Mouse (Mus musculus) liver, postnatal 0 days (tissue): ENCODE results near the gene Gosr2. TPM values are rescaled to one million over a fixed set of nuclear protein-coding genes. Genes with fewer than 3 reads are reported as not detected.

Experiments
- ATAC-seq: fragments of 200-750 bp; cut with Nextera tagmentation; 2 replicates; pipeline ENCODE4 v1.8.0; 2017; ENCODE audit warnings: mild to moderate bottlenecking, moderate library complexity
- DNase-seq: peaks from one replicate; pipeline ENCODE4 v3.0.0-alpha.2; 2016
- H3K27ac ChIP-seq: fragments of 300-500 bp; sonication (generic); 2 replicates; pipeline ENCODE4 v1.5.1; 2014; ENCODE audit warnings: antibody characterized with exemption, moderate library complexity, mild to moderate bottlenecking, low read depth
- H3K27me3 ChIP-seq: fragments of 300-500 bp; sonication (generic); 2 replicates; pipeline ENCODE4 v1.6.1; 2014; ENCODE audit warnings: low read length, control low read depth, mixed read lengths; ENCODE audit not compliant: insufficient read depth
- H3K36me3 ChIP-seq: fragments of 300-500 bp; sonication (generic); replicated peaks from 2 replicates; pipeline ENCODE4 v1.6.1; 2014; ENCODE audit warnings: mild to moderate bottlenecking, control low read depth, low read length, moderate library complexity, mixed read lengths; ENCODE audit not compliant: insufficient read depth
- H3K4me1 ChIP-seq: fragments of 300-500 bp; sonication (generic); 2 replicates; pipeline ENCODE4 v1.6.1; 2014; ENCODE audit warnings: antibody characterized with exemption, mild to moderate bottlenecking, control low read depth; ENCODE audit not compliant: insufficient read depth
- H3K4me2 ChIP-seq: fragments of 300-500 bp; sonication (generic); 2 replicates; pipeline ENCODE4 v1.6.1; 2014; ENCODE audit warnings: low read depth, mild to moderate bottlenecking, low read length, moderate library complexity, mixed read lengths
- H3K4me3 ChIP-seq: fragments of 300-500 bp; sonication (generic); 2 replicates; pipeline ENCODE4 v1.5.1; 2014; ENCODE audit warnings: low read depth, low read length
- H3K9ac ChIP-seq: fragments of 300-500 bp; sonication (generic); replicated peaks from 2 replicates; pipeline ENCODE4 v1.6.1; 2014; ENCODE audit warnings: mild to moderate bottlenecking, moderate library complexity
- H3K9me3 ChIP-seq: fragments of 300-500 bp; sonication (generic); 2 replicates; pipeline ENCODE4 v1.6.1; 2016; ENCODE audit warnings: mild to moderate bottlenecking, control low read depth, low read length, mixed read lengths
- CTCF ChIP-seq: sonication (generic); IDR thresholded peaks from 2 replicates; pipeline ENCODE4 v1.5.1; 2016; ENCODE audit warnings: antibody characterized with exemption, low read depth
- EP300 ChIP-seq: IDR thresholded peaks from 2 replicates; pipeline ENCODE4 v1.6.1; 2016; ENCODE audit warnings: antibody characterized with exemption, low read depth, mild to moderate bottlenecking
- WGBS: fragments of 180-500 bp; shearing (Covaris S2); extraction: QIAGEN DNeasy Blood & Tissue Kit; methylation state at CpG from one replicate; pipeline ENCODE4 v1.1.7; 2014; ENCODE audit not compliant: insufficient replicate concordance; 5-methylcytosine and 5-hydroxymethylcytosine counted together
- polyA plus RNA-seq: library from polyadenylated mRNA; unstranded; fragments of >200 nt; fragmentation: Nextera tagmentation; extraction: Ambion mirVana; gene quantifications from 2 replicates; pipeline ENCODE4 v1.2.1, GENCODE M21; 2015

Gene Gosr2
- polyA plus RNA-seq, 1 experiment from 2014 or later = 43.1 TPM

- TF ChIP-seq EP300 (no peak), CTCF (no peak)
- Histone ChIP-seq H3K4me2 (no peak overlapping the region), H3K27ac (no peak overlapping the region), H3K4me1 (no peaks in the 10 kb centered on the region), H3K9me3 (no peaks in the 10 kb centered on the region), H3K36me3 (no peaks in the 10 kb centered on the region), H3K9ac (no peak overlapping the region), H3K4me3 (no peak overlapping the region), H3K27me3 (0 out of 2 replicates have a peak, but pooled peaks cover 7% of the 10 kb centered on the region)
- ATAC-seq (no peak), DNase-seq (no peak)
- WGBS = 78% methylated on average over 7 of the region's 7 CpGs
These were observed 62.9 kb downstream of the Gosr2 start for GRCm38 (mm10) chr11:103634806-103635205.

GRCm38 (mm10) chr11:103627453-103627852 is 70.2 kb downstream of the Gosr2 start:
- no peaks in the 10 kb centered on the region for H3K4me1 ChIP-seq
- ATAC-seq = no peak

More at GRCm38 (mm10) chr11:103627453-103627852, 70.2 kb downstream of the Gosr2 start:
- no peak overlapping the region for H3K9ac ChIP-seq
- no peak overlapping the region for H3K27ac ChIP-seq
- no peaks in the 10 kb centered on the region for H3K36me3 ChIP-seq
- no peak overlapping the region for H3K4me2 ChIP-seq
- H3K27me3 ChIP-seq = no peaks in the 10 kb centered on the region
- no peak for DNase-seq
- no peaks in the 10 kb centered on the region for H3K9me3 ChIP-seq
- H3K4me3 ChIP-seq = no peak overlapping the region
- TF ChIP-seq CTCF (no peak), EP300 (no peak)
- 80% methylated on average over 23 of the region's 23 CpGs for WGBS

Other genes with a start within 250 kb of the Gosr2 start
- not detected in 2 replicates for gene Lrrc37a, start 193.3 kb downstream of the Gosr2 start, polyA plus RNA-seq
- not detected in 2 replicates for gene Gm884, start 76.8 kb downstream of the Gosr2 start, polyA plus RNA-seq
- not detected in 2 replicates for gene Lyzl6, start 59.0 kb downstream of the Gosr2 start, polyA plus RNA-seq
- gene Rprml, start 48.3 kb downstream of the Gosr2 start, polyA plus RNA-seq = not detected in 2 replicates
- 0.08 and 0.20 TPM in 2 replicates for gene Wnt9b, start 51.9 kb upstream of the Gosr2 start, polyA plus RNA-seq
- gene Wnt3, start 76.3 kb upstream of the Gosr2 start, polyA plus RNA-seq = not detected in 2 replicates